Mouse (Mus musculus): ENCODE results near the gene Bcl11b. TPM values are rescaled to one million over a fixed set of nuclear protein-coding genes. Genes with fewer than 3 reads are reported as not detected.

Gene Bcl11b
- total RNA-seq, 1 experiment from 2014 or later = not detected

Other genes with a start within 250 kb of the Bcl11b start
- gene Setd3, start 175.7 kb upstream of the Bcl11b start, total RNA-seq (2017) = 81.5 and 84.3 TPM in 2 replicates
- 14.6 and 21.0 TPM in 2 replicates for gene Ccnk, start 176.0 kb upstream of the Bcl11b start, total RNA-seq (2017)

All from common myeloid progenitor, adult 5-6 weeks (primary cell).